Mouse (Mus musculus) frontal cortex, postnatal 36 days (tissue): ENCODE measurements around the gene Gm13889.

Experiments used
- DNase-seq, 2 experiments: peaks; one replicate each; pipeline ENCODE4 v3.0.0; 2022; ENCODE audit warnings: low spot score in 2 of 2

Gene Gm13889

GRCm38 (mm10) chr2:93958216-93958615 lies 1.2 kb upstream of the Gm13889 start:
- peak in 1 of 2 experiments; percentile 35 for DNase-seq

- DNase-seq = no peak
These were observed 779 bp upstream of the Gm13889 start for GRCm38 (mm10) chr2:93957785-93958175.

- peak; percentile 62 to 69 for DNase-seq
These were observed 635 bp downstream of the Gm13889 start for GRCm38 (mm10) chr2:93956331-93956801.

GRCm38 (mm10) chr2:93955886-93956285 lies 1.1 kb downstream of the Gm13889 start:
- no peak for DNase-seq

- peak; percentile 46 to 58 for DNase-seq
These were observed 2.0 kb downstream of the Gm13889 start for GRCm38 (mm10) chr2:93954781-93955578.

- no peak for DNase-seq
These were observed 3.3 kb downstream of the Gm13889 start for GRCm38 (mm10) chr2:93953726-93954125.

- DNase-seq = no peak
These were observed 10.0 kb downstream of the Gm13889 start for GRCm38 (mm10) chr2:93946976-93947375.

- DNase-seq = no peak
These were observed 12.1 kb downstream of the Gm13889 start for GRCm38 (mm10) chr2:93944855-93945254.

GRCm38 (mm10) chr2:93944099-93944498 lies 12.9 kb downstream of the Gm13889 start:
- DNase-seq = no peak

GRCm38 (mm10) chr2:93941670-93942069 lies 15.3 kb downstream of the Gm13889 start:
- DNase-seq = no peak

- DNase-seq = no peak
These were observed 18.5 kb downstream of the Gm13889 start for GRCm38 (mm10) chr2:93938534-93938933.

- no peak for DNase-seq
These were observed 28.1 kb downstream of the Gm13889 start for GRCm38 (mm10) chr2:93928866-93929265.

- no peak for DNase-seq
These were observed 29.1 kb downstream of the Gm13889 start for GRCm38 (mm10) chr2:93927701-93928437.

- no peak for DNase-seq
These were observed 30.9 kb downstream of the Gm13889 start for GRCm38 (mm10) chr2:93926141-93926540.

GRCm38 (mm10) chr2:93919093-93919492 lies 37.9 kb downstream of the Gm13889 start:
- no peak for DNase-seq

GRCm38 (mm10) chr2:93913552-93913951 lies 43.4 kb downstream of the Gm13889 start:
- DNase-seq = no peak

GRCm38 (mm10) chr2:93911942-93912341 lies 45.1 kb downstream of the Gm13889 start:
- DNase-seq = peak in 1 of 2 experiments; percentile 28

- no peak for DNase-seq
These were observed 47.3 kb downstream of the Gm13889 start for GRCm38 (mm10) chr2:93909716-93910115.

- no peak for DNase-seq
These were observed 49.3 kb downstream of the Gm13889 start for GRCm38 (mm10) chr2:93907519-93908294.

- DNase-seq = no peak
These were observed 50.7 kb downstream of the Gm13889 start for GRCm38 (mm10) chr2:93906316-93906715.
